Mouse (Mus musculus) T-helper 1 cell (primary cell): ENCODE data around the gene Angptl2.
"Not testable (repeated sequence)": the region's sequence is repeated elsewhere in the genome, so short reads cannot be mapped to it uniquely, and the experiment has no call there.

Source experiments
- in situ Hi-C: fragments of 300-600 bp; cut with MboI, MseI; formaldehyde crosslinking; loops from one replicate; pipeline ENCODE4 v1.15.1; 2025; ENCODE audit warnings: high pct_unique_total_duplicates

Angptl2 gene

GRCm38 (mm10) chr2:33200368-33201068 lies 15.4 kb upstream of the Angptl2 start:
- in situ Hi-C loops, result no loop called here

DNA sequence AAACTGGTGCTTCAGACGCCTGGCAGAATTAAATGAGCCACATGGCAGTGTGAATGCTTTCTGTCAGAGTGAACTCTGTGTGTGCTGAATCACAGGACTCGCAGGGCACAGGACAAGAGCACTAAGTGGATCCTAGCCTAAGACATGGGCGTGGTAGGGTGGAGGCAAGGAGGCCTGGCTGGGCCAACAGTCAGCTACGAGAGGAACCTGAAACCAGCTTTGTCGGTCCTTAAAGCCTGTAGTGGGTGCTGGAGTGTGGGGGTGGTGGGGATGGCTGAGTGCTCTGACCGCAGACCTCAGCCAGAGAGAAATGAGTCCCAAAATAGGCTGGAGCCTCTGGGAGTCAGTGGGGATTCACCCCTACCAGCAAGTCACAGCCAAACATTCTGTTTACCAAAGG lies 12.6 kb upstream of the Angptl2 start:
- in situ Hi-C loops, result no loop called here

DNA sequence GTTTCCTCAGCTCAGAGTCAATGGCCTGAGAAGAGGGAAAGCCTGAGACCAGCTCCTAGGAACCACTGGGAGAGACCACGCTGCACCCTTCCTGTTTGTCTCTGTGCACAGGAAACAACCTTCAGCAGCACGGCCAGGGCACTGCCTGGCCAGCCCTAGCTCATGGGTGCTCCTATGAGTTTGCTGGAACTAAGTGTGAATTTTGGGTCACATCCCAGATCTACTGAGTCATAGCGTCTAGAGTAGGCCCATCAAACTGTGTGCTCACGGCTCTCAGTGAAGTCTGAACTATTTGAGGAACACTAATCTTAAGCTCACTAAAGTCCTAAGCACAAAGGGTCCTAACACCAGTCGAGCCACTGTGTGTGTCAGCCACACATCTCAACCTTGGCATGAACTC lies 10.9 kb upstream of the Angptl2 start:
- in situ Hi-C loops, result no loop called here

- in situ Hi-C loops, result no loop called here
These were observed 9.8 kb upstream of the Angptl2 start for GRCm38 (mm10) chr2:33205939-33206525.

DNA sequence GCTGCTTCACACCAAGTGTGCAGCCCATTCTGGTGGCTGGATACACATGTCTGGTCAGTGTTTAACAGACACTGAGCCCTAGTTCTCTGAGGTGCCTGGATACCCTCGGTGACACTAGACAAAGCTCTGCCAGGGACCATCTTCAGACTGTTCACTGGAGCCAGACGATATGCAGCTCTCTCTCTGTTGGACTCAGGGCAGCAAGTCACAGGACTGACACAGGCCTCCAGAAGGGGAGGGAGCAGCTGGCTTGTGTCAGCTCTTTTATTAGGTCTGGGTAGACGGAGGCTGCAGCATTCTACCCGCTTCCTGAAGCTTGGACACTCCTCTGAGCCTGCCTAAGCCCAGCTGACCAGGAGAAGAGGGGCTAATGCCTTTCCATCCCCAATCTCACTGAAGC lies 8.8 kb upstream of the Angptl2 start:
- in situ Hi-C loops, result no loop called here

DNA sequence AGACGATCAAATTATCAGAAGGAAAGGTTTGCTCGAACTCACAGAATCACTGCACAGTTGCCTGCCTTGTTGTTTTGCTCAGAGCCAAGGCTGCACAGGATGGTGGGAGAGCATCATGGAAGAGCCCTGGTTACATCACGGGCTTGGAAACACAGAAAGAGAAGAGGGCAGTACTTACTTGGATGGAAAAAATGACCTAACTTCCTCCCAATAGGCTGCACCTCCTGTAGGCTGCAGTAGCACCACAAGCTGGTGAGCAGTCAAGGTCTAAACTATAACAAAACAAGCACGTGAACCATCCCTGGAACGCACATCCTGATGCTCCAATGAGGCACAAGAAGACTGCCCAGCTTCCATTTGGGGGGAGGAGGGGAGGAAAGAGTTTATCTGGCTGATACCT lies 7.7 kb upstream of the Angptl2 start:
- in situ Hi-C loops, result no loop called here

GRCm38 (mm10) chr2:33210841-33211240 lies 5.0 kb upstream of the Angptl2 start:
- in situ Hi-C loops, result no loop called here

GRCm38 (mm10) chr2:33211263-33211662 lies 4.6 kb upstream of the Angptl2 start:
- in situ Hi-C loops, result not testable (repeated sequence)

DNA sequence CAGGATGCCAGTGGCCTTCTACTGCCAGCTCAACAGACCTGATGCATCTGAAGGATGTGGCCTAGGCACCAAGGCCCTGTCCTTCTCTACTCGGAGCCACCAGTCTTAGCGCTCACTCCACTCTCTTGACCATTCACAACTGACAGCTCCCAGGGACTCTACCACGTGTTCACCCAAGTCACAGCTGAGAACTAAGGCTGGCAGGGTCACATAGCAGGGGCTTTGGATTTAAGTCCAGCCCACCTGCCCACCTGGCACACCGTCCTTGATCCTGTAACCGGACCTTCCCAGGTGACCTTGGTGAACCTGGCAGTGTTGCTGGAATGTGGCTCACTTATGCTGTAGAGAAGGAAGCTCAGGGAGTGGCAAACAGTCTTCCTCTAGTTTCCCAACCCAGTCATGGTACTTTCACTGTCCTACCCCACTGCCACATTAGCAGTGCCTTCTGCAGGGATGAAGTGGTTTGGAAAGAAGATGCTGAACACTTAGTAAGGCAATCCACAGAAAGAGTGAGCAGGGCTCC lies 631 bp upstream of the Angptl2 start:
- in situ Hi-C loops, result no loop called here

GRCm38 (mm10) chr2:33216645-33217424 lies 966 bp downstream of the Angptl2 start:
- in situ Hi-C loops, result no loop called here

- in situ Hi-C loops, result no loop called here
These were observed 1.5 kb downstream of the Angptl2 start for GRCm38 (mm10) chr2:33217425-33217794.

- in situ Hi-C loops, result no loop called here
These were observed 3.2 kb downstream of the Angptl2 start for GRCm38 (mm10) chr2:33218903-33219625.

GRCm38 (mm10) chr2:33219637-33220036 lies 3.8 kb downstream of the Angptl2 start:
- in situ Hi-C loops, result no loop called here

DNA sequence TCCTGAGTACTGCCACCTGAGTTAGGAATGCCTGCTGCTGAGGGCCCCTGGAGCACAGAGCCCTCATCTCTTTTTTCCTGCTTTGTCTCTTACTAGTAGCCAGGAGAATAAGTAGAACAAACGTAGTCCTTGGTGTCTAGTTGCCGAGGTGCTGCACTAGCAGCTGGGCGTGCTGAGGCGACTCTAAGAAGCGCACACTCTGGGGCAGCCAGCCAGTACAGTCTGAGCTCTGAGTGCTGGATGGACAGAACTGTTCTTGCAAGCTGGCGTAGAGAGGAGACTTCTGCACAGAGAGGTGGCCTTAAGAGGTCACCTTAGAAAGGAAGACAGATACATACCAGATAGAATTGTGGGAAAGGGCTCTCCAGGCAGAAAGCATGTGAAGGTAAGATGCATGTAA lies 4.4 kb downstream of the Angptl2 start:
- in situ Hi-C loops, result no loop called here

DNA sequence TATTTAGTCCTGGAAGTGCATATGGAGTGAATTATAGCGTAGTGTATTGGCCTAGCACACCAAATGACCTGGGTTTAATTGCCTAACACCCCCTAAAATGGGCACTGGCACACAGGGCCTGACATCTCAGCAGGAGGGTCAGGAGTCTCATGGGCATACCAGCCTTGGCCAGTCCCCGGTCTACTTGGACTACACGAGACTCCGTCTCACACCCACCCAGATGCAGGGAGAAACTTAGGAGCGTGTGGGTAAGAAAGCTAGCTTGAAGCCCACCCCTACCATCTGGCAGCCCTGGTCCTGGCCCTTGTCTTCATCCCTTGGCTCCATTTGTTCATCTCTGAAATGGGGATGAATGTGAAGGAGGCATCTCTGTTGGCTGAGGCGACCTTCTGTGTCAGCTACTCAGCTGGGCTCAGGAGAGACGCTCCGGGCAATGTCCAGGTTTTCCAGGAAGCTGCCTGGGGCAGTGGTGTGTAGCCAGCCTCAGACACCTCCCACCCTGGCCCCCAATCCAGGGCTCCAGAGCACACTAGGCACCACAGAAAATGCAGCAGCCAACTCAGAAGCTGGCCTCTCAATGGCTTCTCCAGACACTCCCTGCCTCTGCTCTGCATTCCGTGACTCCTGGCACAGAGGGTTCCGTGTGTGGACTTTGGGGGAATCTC lies 4.9 kb downstream of the Angptl2 start:
- in situ Hi-C loops, result no loop called here

DNA sequence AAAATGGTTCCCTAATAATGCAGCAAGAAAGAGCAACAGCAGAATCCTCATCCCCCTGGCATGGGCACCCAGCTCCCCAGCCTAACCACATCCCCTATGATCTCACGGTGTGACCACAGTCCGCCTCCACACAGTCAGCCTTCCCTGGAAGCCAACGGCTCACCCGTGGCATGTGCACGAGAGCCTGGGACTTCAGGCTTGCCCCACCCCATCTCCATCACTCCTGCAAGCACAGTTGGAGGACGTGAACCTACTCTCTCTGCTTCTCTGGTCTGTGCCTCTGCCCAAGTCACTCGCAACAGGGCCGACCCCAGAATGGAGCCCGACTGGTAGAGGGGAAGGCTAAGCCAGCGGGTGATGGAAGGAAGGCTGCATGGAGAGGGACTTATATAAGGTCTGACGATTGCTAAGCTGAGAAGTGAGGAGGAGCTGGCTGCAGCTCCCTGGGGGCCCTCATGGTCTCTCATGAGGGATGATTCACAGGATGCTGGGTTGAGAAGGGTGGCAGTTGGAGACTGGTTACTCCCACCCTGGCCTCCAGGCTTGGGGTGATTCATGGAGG lies 5.6 kb downstream of the Angptl2 start:
- in situ Hi-C loops, result no loop called here

DNA sequence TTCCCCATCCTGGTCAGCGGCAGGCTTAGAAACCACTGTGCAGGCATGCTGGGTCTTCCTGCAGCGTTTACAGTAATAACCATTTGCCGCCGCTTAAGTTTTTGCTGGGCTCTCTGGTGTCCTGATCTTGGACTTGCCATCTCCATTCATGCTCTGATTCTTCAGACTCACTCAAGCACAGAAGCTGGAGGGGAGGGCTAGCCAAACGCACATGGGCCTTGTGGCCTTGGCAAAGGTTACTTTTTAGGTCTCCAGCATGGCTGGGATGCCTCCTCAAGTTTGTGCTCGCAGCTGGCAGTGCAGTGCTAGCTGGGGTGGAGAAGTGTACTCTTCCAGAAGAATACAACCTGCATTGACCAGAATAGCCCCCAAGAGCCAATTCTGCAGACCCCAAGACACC lies 6.6 kb downstream of the Angptl2 start:
- in situ Hi-C loops, result no loop called here

DNA sequence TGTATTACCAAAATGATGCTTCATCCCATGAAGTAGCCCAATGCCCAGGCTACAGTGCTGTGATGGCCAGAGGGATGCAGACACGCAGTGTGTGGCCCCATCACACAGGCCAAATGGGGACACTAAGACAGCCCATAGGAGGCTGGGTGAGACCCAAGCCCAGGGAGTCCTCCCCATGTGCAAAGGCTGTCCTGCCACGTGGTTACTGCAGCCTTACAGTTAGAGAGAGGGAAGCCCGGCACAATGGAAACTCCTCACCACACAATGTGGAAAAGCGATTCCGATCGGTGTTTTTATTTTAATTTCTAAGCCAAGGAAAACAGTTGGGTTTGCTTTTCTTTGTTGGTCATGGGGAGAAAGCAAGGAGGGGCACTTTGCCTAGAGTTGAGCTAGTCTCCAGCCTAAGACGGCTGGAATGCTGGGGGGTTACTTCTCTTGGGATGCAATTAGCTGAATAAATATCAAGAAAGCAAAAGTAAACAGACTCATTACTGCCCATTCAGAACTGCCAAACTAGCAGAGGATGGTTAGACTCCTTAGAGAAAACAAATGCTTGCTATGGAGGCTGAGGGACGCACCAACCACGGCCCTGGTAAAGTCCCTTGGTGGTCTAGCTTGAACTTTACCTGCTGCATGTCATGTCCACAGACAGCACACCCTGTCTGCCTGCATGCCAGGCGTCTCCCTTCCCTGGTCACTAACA lies 7.9 kb downstream of the Angptl2 start:
- in situ Hi-C loops, result no loop called here

DNA sequence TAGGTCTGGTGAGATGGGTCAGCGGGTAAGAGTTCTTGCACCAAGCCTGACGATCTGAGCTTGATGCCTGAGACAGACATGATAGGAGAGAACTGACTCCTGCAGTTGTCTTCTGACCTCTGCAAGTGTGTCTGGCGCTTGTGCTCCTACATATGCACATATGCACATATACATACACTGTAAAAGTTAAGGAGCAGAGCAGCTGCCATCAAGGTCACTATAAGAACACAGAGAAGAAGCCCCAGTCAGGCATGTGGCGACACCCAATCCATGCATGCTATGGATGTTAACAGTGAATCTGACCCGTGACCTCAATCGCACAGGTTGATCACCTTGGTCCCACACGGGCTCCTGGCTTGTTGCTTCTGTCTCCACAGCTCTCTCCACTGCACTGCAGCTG lies 10.1 kb downstream of the Angptl2 start:
- in situ Hi-C loops, result no loop called here

GRCm38 (mm10) chr2:33228077-33228476 lies 12.2 kb downstream of the Angptl2 start:
- in situ Hi-C loops, result no loop called here

GRCm38 (mm10) chr2:33228551-33228950 lies 12.7 kb downstream of the Angptl2 start:
- in situ Hi-C loops, result no loop called here
